Mouse (Mus musculus): Measurements from ENCODE around the gene Hs6st1.
"Not testable (repeated sequence)": the region's sequence is repeated elsewhere in the genome, so short reads cannot be mapped to it uniquely, and the experiment has no call there.

Gene Hs6st1

DNA sequence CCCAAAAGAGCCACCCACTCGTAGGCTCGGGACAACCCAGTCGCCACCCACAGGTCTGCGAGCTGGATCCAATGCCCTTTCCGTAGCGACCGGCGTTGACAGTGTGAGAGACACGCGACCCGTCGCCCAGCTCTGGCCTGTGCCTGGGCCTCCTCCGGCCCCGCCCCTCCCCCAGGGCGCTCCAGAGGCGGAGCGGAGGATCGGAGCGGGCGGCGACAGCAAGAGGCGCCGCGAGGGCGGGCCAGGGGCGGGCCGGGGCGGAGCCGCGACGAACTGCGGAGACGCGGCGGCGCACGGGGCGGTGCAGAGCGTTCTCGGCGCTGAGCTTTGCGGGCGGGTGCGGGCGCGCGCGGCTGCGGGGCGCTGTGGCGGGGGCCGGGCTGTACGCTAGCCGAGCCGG is at the start of gene Hs6st1:
TSS of gene Hs6st1 (plus strand) at position 325 of the 400 bp plus-strand sequence.
- DNase-seq, result peak; percentile 95

DNA sequence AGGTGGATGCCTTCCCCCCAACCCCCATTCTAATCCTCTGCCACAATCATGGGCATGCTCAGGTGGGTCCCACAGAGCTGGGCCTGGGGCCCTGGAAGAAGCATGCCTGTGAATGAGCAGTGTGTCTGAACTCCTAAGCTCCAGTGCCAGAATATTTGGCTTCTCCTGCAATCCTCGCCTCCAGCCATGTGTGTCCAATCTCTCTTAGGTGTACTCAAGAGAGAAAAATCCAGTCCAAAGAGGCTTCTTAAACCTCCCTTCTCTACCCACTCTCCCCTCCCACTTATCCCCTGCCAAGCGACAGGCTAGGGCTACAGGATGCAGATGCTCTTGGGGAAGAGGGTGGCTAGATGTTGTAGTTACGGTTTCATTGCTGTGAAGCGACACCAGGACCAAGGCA is 49.6 kb upstream of the Hs6st1 start:
- no peak for DNase-seq

DNA sequence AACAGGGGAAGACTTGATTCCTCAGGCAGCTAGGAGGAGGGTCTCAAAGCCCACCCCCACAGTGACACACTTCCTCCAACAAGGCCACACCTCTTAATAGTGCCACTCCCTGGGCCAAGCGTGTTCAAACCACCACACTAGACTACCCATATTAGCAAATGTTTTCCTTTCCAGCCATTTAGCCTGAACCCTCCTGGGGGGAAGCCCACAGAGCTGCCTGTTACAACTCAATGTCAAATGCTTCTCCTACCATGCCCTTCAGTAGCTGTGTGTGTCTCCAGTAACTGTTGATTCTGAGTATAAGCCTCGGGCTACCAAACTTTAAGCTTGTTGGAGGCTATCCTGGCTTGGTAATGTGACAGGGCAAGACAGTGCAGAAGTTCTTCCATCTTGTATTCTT is 49.0 kb upstream of the Hs6st1 start:
- no peak for DNase-seq

DNA sequence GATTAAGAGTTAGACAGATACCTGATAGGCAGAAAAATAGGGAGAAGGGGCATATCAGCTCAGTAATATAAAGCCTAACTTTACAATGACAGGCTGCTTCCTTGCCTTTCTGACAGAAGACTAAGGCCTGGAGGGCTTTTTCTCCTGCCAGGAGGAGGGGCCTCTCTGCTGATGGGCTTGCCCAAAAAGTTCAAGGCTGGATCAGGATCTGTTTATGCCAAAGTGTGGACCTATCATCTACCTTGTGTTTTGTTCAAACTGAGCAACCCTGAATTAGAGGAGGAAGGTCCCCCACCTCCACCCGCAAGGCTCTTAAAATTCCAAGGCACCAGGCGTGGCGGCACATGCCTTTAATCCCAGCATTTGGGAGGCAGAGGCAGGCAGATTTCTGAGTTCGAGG is 47.9 kb upstream of the Hs6st1 start:
- no peak for DNase-seq

- no peak for DNase-seq
These were observed 37.8 kb upstream of the Hs6st1 start for GRCm38 (mm10) chr1:36030421-36030821.

DNA sequence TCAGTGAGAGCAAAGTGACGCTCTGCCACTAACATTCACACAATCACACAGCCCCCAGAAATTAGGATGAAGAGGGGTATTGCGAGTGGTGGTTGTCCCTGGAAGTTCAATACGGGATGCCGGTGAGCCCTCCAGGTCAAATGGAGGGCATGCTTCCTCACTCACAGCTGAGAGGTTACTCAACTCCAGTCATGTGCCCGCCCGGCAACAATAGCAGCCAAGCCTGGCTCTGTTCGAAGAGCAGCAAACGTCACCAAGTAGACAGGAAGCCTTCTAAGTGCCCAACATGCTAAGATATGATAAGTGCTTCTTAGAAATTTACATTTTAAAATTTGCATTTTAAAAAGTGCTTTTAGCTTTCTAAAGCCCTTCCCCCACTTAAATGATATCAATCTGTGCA is 29.4 kb upstream of the Hs6st1 start:
- no peak for DNase-seq

- no peak for DNase-seq
These were observed 26.1 kb upstream of the Hs6st1 start for GRCm38 (mm10) chr1:36042072-36042471.

DNA sequence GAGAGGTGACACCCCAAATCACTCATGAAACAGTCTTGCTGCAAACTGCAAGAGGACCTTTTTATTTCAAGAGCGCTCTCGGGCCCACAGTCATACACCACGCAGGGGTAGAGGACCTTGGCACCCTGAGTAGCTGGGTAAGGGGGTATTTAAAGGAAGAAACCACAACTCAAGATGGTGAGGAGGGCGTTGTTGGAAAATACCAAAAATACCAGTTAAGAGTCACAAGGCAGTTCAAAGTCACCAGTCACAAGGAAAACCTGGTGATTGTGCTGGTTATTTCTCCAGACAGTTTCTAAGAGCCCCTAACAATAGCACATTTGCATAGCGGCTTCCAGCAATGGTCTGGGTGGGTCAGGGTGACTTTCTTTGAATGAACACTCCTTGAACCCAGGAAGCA is 24.4 kb upstream of the Hs6st1 start:
- not testable (repeated sequence) for DNase-seq

DNA sequence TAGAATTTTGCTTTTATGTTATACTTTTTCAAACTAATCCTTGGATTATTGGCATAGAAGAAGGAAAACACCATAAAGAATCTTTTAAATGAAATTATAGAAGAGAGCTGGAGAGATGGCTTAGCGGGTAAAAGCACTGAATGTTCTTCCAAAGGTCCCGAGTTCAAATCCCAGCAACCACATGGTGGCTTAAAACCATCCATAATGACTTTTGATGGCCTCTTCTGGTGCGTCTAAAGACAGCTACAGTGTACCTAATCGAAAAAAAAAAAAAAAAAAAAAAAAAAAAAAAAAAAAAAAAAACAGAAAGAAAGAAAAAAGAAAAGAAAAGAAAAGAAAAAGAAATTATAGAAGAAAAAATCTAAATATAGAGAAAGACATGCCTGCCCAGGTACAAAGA is 23.9 kb upstream of the Hs6st1 start:
- DNase-seq, result no peak

- no peak for DNase-seq
These were observed 15.5 kb upstream of the Hs6st1 start for GRCm38 (mm10) chr1:36052672-36053071.

DNA sequence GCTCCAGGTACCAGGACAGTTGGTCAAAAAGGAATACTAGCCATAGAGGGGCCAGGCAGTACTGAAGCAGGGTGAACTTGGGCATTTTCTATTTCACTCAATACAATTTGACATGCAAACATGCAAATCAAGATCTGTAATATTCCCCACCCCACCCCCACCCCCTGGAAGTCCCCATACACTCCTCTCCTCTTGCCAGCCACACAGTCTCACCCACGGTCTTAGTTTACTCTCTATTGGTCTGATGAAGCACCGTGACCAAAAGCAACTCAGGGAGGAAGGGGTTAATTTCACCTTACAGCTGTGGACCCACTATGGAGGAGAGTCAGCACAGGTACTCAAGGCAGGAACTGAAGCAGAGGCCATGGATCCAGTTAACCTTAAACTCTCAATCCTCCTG is 14.6 kb upstream of the Hs6st1 start:
- no peak for DNase-seq

DNA sequence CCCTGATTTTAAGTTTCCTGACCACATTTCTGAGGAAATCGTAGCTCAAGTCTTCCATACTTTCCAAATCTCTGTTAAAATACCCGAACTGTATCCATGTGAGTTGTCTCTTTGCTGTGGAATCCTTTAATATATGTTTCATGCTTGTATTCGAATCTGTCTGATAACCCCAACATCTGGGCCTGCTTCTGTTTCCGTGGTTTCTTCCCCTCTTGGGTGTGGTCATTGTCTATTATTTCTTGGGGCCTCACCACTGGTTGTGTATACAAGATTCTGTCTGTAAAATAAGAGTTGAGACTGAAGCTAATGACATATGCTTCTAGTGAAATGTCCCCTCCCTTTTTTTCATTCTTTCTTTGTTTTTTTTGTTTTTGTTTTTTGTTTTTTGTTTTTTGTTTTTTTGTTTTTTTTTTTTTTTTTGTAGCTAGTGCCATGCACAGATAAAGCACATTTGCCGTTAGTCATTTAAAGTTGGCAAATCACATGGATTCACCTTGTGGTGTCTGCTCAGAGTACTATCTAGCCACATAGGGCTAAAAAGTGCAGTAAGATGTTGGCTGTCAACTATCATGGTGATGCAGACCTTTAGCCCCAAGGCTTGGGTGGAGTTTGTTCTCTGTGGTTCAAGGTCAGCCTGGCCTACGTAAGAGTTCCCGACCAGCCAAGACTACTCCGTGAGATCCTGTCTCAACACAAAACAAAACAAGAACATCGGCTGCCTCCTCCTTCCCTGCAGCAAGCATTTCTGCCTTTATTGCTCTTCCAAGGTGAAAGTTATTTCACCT is 13.8 kb upstream of the Hs6st1 start:
- DNase-seq, result no peak

DNA sequence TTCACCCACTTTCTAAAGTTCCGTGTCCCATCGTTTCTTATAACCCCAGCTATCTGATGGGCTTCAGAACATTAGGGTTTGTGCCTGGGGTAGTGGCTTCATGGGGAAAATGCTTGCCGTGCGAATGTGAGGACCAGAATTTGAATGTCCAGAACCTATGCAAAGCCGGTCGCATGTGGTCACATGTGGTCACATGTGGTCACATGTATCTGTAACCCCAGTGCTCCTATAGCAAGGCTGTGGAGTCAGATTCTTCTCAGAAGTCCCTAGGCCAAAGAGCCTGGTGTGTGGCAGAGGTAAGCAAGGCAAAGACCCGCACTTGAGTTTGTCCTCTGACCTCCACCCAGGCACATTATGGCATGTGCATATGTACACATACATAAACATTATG is 13.2 kb upstream of the Hs6st1 start:
- no peak for DNase-seq

GRCm38 (mm10) chr1:36059351-36059750 is 8.8 kb upstream of the Hs6st1 start:
- no peak for DNase-seq

DNA sequence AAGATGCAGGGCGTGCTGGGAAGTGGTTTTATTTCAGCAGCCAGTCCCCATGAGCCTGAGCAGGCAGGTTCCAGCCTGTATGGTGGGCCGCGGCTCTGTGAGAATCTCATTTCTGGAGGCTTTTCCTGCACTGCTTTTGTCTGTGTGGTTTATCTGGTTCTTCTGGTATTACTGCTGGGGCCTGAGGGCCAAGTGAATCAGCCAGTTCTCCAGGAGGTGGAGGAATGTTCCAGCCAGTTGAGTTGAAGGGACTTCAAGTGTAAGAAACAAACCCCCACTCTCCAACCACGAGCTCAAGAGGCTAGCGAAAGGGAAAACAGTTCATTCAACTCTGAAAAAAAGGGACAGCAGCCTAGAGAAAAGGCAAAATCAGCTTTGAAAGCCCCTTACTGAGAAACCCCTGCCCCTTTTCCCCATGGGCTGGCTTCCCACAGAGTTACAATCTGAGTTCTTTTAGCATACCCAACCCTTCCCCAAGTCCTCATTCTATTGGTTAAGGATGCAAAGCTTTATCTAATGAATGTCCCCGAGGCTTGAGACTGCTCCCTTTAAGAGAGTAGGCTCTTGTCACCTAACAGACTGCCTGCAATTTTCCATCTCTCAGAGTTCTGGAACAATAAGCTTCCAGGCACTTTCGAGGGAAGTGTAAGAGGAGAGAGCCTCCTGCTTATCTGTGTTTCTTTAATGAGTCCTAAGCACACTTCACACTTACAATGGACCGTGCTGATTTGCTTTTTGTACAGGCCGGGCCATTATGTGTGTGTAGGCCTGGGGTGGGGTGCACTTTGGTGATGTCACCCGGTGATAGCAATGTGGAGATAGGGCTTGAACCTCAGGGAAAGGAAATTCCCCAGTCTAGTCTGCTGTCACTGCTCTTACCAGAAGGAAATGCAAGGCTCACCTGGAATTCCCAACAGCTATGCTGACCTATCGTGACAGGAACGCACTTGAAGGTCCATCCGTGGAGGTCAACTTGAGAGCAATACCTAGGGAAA is 7.9 kb upstream of the Hs6st1 start:
- DNase-seq, result no peak

DNA sequence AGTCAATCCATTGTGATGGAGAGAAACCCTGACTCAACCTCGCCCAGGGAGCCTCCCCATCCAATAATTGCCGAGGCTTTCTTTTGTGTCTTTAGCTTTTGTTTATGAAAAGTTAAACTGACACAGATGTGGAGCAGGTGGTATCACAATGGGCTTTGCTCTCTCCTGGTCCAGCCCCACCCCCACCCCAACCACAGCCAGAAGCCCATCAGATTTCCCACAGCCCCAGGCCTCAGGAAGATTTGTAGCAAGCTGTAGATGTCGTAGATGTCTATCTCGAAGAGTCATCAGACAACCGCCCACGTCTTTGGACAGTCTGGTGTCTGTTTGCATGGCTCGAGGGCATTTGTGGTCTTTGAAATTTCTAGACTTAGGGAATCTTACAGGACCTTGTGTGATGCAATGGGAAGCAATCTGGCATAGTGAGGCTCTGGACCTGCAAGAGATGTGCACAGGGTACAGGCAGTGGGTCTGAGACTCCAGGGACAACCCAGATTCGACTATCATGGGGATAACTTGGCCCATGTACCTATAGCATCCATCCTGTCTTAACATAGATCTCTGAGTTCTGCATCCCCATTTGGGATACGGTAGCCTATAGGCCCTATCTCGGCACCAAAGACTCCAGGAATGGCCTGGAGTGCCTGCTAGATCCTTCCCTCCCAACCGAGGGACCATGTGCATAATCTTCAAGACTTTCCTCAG is 6.8 kb upstream of the Hs6st1 start:
- no peak for DNase-seq

DNA sequence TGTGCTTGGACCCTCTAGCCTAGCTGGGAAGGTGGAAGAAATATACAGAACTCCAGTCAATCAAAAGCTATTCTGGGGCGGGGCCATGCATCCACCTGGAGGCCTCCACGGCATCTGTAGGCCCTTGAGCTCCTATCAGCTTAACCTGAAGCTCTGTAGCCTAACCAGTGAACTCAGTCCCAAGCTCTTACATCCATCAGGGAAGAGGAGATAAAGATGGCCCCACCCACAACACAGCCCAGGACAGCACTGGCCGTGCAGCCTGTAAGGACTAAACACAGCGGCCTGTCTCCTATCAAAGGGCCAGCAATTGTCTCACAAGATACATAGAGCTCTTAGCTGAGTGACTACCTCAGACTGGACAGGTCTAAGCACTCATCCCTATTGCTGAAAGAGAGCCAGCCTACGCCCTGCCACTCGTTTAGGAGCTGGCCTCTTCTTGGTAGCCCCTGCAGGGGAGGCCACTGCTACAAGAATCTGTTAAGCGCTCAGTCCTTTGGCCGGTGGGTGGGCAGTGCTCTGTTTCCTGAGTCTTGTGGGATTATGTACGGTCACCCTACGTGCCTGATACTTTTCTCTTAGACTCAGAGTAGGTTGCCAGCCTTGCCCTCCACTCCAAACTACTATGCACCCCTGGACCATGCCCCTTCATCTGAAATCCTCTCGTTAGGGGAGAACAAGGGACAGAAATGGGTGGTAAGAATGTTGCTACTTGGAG is 6.0 kb upstream of the Hs6st1 start:
- DNase-seq, result no peak

GRCm38 (mm10) chr1:36062826-36063640 is 5.2 kb upstream of the Hs6st1 start:
- DNase-seq, result no peak

GRCm38 (mm10) chr1:36063641-36063955 is 4.6 kb upstream of the Hs6st1 start:
- no peak for DNase-seq

- DNase-seq, result no peak
These were observed 4.0 kb upstream of the Hs6st1 start for GRCm38 (mm10) chr1:36064223-36064622.

DNA sequence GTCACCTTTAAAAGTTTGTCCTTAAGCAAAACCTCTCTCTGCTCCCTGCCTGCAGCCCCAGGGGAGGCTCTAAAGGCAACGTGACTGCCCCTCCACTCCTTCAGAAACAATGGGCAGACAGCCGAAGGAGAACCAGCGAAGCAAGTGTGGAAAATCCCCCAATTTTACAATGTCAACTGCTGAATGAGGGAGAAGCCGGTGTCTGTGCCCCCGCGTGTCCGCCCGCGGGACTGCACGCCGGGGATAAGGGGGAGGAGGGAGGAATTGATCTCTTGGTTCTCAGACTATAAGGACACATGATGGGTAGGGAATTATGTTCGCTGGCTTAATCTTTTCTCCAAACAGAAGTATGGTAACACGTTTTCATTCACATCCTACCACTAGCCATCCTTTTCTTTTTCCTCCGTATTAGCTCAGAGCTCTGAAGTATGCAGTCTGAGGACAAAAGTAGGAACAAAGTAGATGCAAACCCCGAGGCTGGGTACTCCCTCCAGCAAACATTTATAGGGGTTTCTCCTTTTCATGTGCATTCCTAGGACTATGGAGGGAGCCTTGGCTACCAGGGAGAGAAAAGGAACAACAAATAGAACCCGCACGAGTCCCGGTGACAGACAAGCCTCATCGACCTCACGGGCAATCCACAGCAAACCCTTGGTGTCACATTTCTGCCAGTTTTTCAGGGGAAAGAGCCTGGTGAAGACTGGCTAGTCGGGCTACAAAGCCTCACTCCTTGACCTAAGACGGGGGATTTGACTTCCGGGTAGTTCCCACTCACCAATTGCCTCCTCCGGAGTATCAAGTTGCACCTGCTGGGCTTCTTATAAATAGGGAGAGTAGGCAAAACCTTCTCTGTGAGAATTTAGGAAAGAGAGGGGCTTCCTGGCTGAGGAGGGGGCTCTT is 3.1 kb upstream of the Hs6st1 start:
- peak; percentile 95 for DNase-seq
